Mouse (Mus musculus) liver, embryonic 14.5 days (tissue): ENCODE results near the gene Suclg1. TPM values are rescaled to one million over a fixed set of nuclear protein-coding genes. Genes with fewer than 3 reads are reported as not detected.

ENCODE experiments used
- ATAC-seq: fragments of 200-750 bp; cut with Nextera tagmentation; 2 replicates; pipeline ENCODE4 v1.8.0; 2017; ENCODE audit warnings: moderate number of reproducible peaks, mild to moderate bottlenecking, moderate library complexity; ENCODE audit not compliant: insufficient read depth
- DNase-seq, 3 experiments: peaks; one replicate each; pipeline ENCODE4 v3.0.0-alpha.2; 2012 to 2013; ENCODE audit warnings: low read depth in 3 of 3, low spot score in 3 of 3
- H3K27ac ChIP-seq: fragments of 300-500 bp; sonication (generic); 2 replicates; pipeline ENCODE4 v1.5.1; 2014; ENCODE audit warnings: moderate library complexity, mild to moderate bottlenecking, control low read depth, inconsistent platforms
- H3K27me3 ChIP-seq: fragments of 300-500 bp; sonication (generic); 2 replicates; pipeline ENCODE4 v1.6.1; 2014; ENCODE audit warnings: mild to moderate bottlenecking, low read length, moderate library complexity; ENCODE audit not compliant: control insufficient read depth, insufficient read depth
- H3K36me3 ChIP-seq: fragments of 300-500 bp; sonication (generic); replicated peaks from 2 replicates; pipeline ENCODE4 v1.6.1; 2014; ENCODE audit warnings: low read depth; ENCODE audit not compliant: control insufficient read depth, insufficient read depth
- H3K4me1 ChIP-seq, 2 experiments: fragments of 200-500 bp in 1 of 2; fragments of 300-500 bp in 1 of 2; sonication (generic) in 1 of 2; replicated peaks; 2 replicates each; pipeline ENCODE4 v1.6.1; 2012 to 2014; ENCODE audit warnings: antibody characterized with exemption in 1 of 2, inconsistent platforms in 1 of 2, low read length in 1 of 2; ENCODE audit not compliant: control insufficient read depth in 2 of 2, insufficient read depth in 2 of 2
- H3K4me2 ChIP-seq: fragments of 300-500 bp; sonication (generic); 2 replicates; pipeline ENCODE4 v1.6.1; 2014; ENCODE audit warnings: low read depth, mild to moderate bottlenecking, control low read depth, moderate library complexity
- H3K4me3 ChIP-seq, 2 experiments: fragments of 200-500 bp in 1 of 2; fragments of 300-500 bp in 1 of 2; sonication (generic) in 1 of 2; 2 replicates each; pipeline ENCODE4 v1.5.1; 2012 to 2014; ENCODE audit warnings: low read depth in 2 of 2, low read length in 2 of 2, mild to moderate bottlenecking in 2 of 2, control low read depth in 1 of 2, inconsistent platforms in 1 of 2, moderate library complexity in 1 of 2; ENCODE audit not compliant: insufficient read depth in 1 of 2
- H3K9ac ChIP-seq: fragments of 300-500 bp; sonication (generic); replicated peaks from 2 replicates; pipeline ENCODE4 v1.6.1; 2014; ENCODE audit warnings: mild to moderate bottlenecking, control low read depth, moderate library complexity
- H3K9me3 ChIP-seq: fragments of 300-500 bp; sonication (generic); 2 replicates; pipeline ENCODE4 v1.6.1; 2016; ENCODE audit warnings: low read length, mixed read lengths; ENCODE audit not compliant: control insufficient read depth
- CTCF ChIP-seq: IDR thresholded peaks from 2 replicates; pipeline ENCODE4 v1.5.1; 2016; ENCODE audit warnings: antibody characterized with exemption, low read depth, control low read depth
- EP300 ChIP-seq: IDR thresholded peaks from 2 replicates; pipeline ENCODE4 v1.6.1; 2016; ENCODE audit warnings: antibody characterized with exemption, low read depth
- WGBS: fragments of 180-500 bp; shearing (Covaris S2); extraction: QIAGEN DNeasy Blood & Tissue Kit; methylation state at CpG from one replicate; pipeline ENCODE4 v1.1.7; 2014; ENCODE audit not compliant: insufficient replicate concordance; 5-methylcytosine and 5-hydroxymethylcytosine counted together
- polyA plus RNA-seq, 2 experiments: library from polyadenylated mRNA; depleted of rRNA in 1 of 2; stranded (reverse) in 1 of 2; unstranded in 1 of 2; fragments of >200 nt; fragmentation: Nextera tagmentation in 1 of 2; extraction: Ambion mirVana in 1 of 2; gene quantifications; 2 replicates each; pipeline versions ENCODE4 v1.2.1 to v1.2.3; 2012 to 2014

Gene Suclg1
- polyA plus RNA-seq, 2 experiments: 64.1 to 126 TPM

- no peak overlapping the region for H3K27ac ChIP-seq
- H3K4me3 ChIP-seq: no peak overlapping the region
- no peaks in the 10 kb centered on the region for H3K9me3 ChIP-seq
- ATAC-seq (no peak), DNase-seq (no peak)
- no peaks in the 10 kb centered on the region for H3K36me3 ChIP-seq
- H3K27me3 ChIP-seq: no peaks in the 10 kb centered on the region
- peaks cover 3 to 5% of the 10 kb centered on the region in 2 experiments; a peak in 2 of 4 replicates for H3K4me1 ChIP-seq
- no peak overlapping the region for H3K9ac ChIP-seq
- TF ChIP-seq CTCF (no peak), EP300 (no peak)
- H3K4me2 ChIP-seq: no peak overlapping the region
- 77% methylated on average over 6 of the region's 6 CpGs for WGBS
These were observed 13.8 kb upstream of the Suclg1 start for GRCm38 (mm10) chr6:73234302-73234900.

GRCm38 (mm10) chr6:73235650-73236049 is 12.5 kb upstream of the Suclg1 start:
- TF ChIP-seq CTCF (no peak), EP300 (no peak)
- Histone ChIP-seq H3K9ac (no peak overlapping the region), H3K27me3 (no peaks in the 10 kb centered on the region), H3K27ac (no peak overlapping the region), H3K36me3 (no peaks in the 10 kb centered on the region), H3K4me2 (no peak overlapping the region), H3K4me3 (no peak overlapping the region), H3K4me1 (peaks cover 3 to 5% of the 10 kb centered on the region in 2 experiments; a peak in 2 of 4 replicates), H3K9me3 (no peaks in the 10 kb centered on the region)
- no peak for ATAC-seq
- no peak for DNase-seq
- 74% methylated on average over 3 of the region's 3 CpGs for WGBS

GRCm38 (mm10) chr6:73246821-73247220 is 1.4 kb upstream of the Suclg1 start:
- Histone ChIP-seq H3K9me3 (no peaks in the 10 kb centered on the region), H3K27me3 (no peaks in the 10 kb centered on the region), H3K9ac (no peak overlapping the region), H3K4me1 (peaks cover 3 to 10% of the 10 kb centered on the region in 2 experiments; a peak in 2 of 4 replicates), H3K36me3 (no peaks in the 10 kb centered on the region), H3K4me2 (no peak overlapping the region), H3K4me3 (no peak overlapping the region), H3K27ac (no peak overlapping the region)
- ATAC-seq (no peak), DNase-seq (no peak)
- WGBS: 61% methylated on average over 2 of the region's 2 CpGs
- TF ChIP-seq EP300 (no peak), CTCF (no peak)

DNA sequence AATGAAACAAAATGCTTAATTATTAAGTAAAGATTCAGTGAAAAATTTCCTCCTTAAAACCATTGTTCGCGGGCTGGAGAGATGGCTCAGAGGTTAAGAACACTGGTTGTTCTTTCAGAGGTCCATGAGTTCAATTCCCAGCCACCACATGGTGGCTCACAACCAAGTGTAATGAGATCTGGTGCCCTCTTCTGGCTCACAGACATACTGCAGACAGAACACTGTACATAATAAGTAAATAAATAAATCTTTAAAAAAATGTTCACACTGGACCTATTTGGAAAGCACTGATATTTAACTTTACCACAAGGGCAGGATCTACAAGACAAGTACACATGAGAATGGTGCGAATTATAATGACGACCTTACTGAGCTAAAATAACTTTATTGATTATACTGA is 730 bp upstream of the Suclg1 start:
- WGBS: 39% methylated on average over 4 of the region's 4 CpGs
- Histone ChIP-seq H3K9ac (no peak overlapping the region), H3K9me3 (no peaks in the 10 kb centered on the region), H3K4me3 (peak overlapping the region in 1 of 2 experiments; percentile 89; a peak in 2 of 4 replicates), H3K4me1 (peaks cover 3 to 13% of the 10 kb centered on the region in 2 experiments; a peak in 2 of 4 replicates), H3K4me2 (peak overlapping the region; percentile 76), H3K36me3 (no peaks in the 10 kb centered on the region), H3K27me3 (no peaks in the 10 kb centered on the region), H3K27ac (no peak overlapping the region)
- no peak for TF ChIP-seq EP300
- TF ChIP-seq CTCF: peak; percentile 66
- peak in 2 of 3 experiments; percentile 41 to 46 for DNase-seq
- no peak for ATAC-seq

DNA sequence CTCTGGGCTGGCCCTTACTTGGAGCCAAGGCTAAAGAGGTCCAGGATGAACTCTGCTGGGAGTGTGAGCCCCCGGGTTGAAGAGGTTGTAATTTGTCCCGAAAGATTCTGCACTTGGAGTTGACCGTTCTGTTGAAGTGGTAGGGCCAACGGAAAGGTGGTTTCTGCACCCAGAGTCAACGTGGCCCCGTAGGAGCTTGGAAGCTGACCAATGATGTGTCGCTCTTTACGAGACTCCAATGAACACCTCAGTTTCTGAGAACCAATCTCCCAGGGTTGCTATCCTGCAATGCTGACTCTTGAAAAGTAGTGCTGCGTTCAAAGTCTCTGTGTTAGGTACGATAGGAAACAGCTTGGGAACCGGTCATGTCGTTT is 854 bp downstream of the Suclg1 start:
- Histone ChIP-seq H3K4me2 (peak overlapping the region; percentile 76), H3K36me3 (no peaks in the 10 kb centered on the region), H3K27me3 (no peaks in the 10 kb centered on the region), H3K9me3 (no peaks in the 10 kb centered on the region), H3K4me3 (peak overlapping the region; percentile 81 to 89), H3K27ac (no peak overlapping the region), H3K9ac (peak overlapping the region; percentile 91), H3K4me1 (peaks cover 5 to 21% of the 10 kb centered on the region in 2 experiments; a peak in 2 of 4 replicates)
- ATAC-seq (peak; percentile 16; the same call in 1 of the 2 replicates), DNase-seq (peak in 1 of 3 experiments; percentile 36)
- TF ChIP-seq CTCF (no peak), EP300 (no peak)
- WGBS: 2% methylated on average over 12 of the region's 12 CpGs
